Mouse (Mus musculus): Measurements from ENCODE around the gene Gm10837. TPM values are rescaled to one million over a fixed set of nuclear protein-coding genes. Genes with fewer than 3 reads are reported as not detected.

Gm10837 gene
- polyA plus RNA-seq, 1 experiment from 2014 or later = not detected

DNA sequence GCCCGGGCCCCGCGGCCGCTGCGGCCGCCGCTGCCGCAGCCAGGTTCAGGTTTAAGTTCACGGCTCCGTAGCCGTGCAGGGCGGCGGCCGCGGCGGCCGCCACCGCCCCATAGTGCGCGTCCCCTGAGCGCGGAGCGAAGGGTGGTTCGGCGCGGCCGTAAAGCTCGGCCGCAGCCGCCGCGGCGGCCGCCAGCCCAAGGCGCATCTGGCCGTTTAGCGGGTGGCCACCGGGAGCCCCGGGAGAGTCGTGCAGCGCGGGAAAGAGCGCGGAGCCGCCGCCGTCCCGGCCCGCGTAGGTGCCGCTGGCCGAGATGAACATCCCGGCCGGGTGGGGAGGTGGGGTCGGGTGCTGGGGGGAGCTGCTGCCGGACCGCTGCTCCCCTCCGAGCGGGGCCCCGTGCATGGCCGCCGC, 26.0 kb upstream of the Gm10837 start:
- peak; percentile 62 for ATAC-seq
- DNase-seq = no peak
- Histone ChIP-seq H3K9me3 (ENCODE audit: low read length) (no peaks in the 10 kb centered on the region), H3K27ac (ENCODE audit: low read depth) (no peak overlapping the region), H3K9ac (replicated peaks) (no peak overlapping the region), H3K4me2 (ENCODE audit: low read depth, low read length) (peak overlapping the region; percentile 76), H3K4me3 (ENCODE audit: low read depth, low read length) (peak overlapping the region; percentile 53), H3K4me1 (ENCODE audit: insufficient read depth) (peaks cover 12% of the 10 kb centered on the region), H3K27me3 (ENCODE audit: insufficient read depth, low read length) (peaks cover 87% of the 10 kb centered on the region), H3K36me3 (replicated peaks; ENCODE audit: insufficient read depth, low read length) (no peaks in the 10 kb centered on the region)
- TF ChIP-seq EP300 (IDR thresholded peaks at IDR 0.05; ENCODE audit: low read depth) = no peak
- no peak for TF ChIP-seq CTCF (IDR thresholded peaks at IDR 0.05; ENCODE audit: low read depth)
- under 1% methylated on average over 36 of the region's 62 CpGs for WGBS (ENCODE audit: insufficient replicate concordance)

DNA sequence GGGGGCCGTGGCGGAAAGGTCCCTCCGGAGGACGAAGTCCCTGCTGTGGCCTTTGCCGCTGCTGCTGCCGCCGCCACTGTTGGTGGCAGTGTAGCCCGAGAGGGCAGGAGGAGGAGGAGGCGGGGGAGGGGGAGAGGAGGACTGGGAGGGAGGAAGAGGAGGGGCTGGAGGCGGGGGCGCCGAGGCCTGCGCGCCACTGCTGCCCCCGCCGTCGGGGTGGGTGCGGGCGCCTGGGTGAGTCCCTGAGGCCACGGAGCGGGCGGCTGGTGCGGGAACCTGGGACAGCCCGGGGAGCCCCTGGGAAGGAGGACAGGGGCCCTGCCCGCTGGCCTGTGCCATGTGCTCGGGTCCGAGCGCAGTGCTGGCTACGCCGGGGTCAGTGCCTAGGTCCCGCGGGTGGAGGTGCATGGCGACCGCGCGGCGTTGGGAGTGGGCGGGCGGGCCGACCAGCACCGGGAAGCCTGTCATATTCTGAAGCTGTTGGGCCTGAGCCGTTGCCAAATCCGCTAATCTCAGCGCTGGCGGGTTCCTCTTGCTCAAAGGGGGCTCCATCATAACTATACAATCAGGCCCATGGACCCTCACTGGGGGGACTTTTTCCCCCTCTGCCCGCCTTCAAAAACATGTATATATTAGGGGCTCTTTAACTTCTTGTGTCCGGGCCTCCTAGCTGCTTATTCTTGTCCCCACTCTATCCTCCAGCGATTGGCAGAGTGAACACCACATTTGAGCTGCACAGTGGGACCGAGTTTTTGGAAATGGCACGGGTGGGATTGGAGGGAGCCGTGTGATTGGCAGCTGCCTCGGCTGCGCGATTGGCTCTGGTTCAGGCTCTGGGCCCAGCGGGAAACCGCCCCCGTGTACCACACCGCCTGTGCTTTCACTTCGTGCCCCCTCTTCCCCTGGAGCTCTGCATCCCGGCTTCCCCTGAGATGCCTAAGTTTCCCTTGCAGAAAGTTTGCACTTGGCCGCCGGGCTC, 25.3 kb upstream of the Gm10837 start, which contains the start of gene Zic5:
Gene Zic5, minus strand, starts transcription at position 915 of the 979 bp plus-strand sequence.
- peak within 1 kb of the TSS; percentile 53 for H3K4me3 ChIP-seq (ENCODE audit: low read depth, low read length)
- H3K36me3 ChIP-seq (replicated peaks; ENCODE audit: insufficient read depth, low read length) = no peaks in the 10 kb centered on the region
- TF ChIP-seq EP300 (IDR thresholded peaks at IDR 0.05; ENCODE audit: low read depth) (no peak), CTCF (IDR thresholded peaks at IDR 0.05; ENCODE audit: low read depth) (no peak)
- DNase-seq = no peak
- H3K4me1 ChIP-seq (ENCODE audit: insufficient read depth) = peaks cover 12% of the 10 kb centered on the region
- 2% methylated on average over 52 of the region's 62 CpGs for WGBS (ENCODE audit: insufficient replicate concordance)
- H3K27ac ChIP-seq (ENCODE audit: low read depth) = no peak within 1 kb of the TSS
- H3K27me3 ChIP-seq (ENCODE audit: insufficient read depth, low read length) = peaks cover 88% of the 10 kb centered on the region
- ATAC-seq = peak; percentile 20; the same call in 1 of the 2 replicates
- H3K9me3 ChIP-seq (ENCODE audit: low read length) = no peaks in the 10 kb centered on the region
- H3K9ac ChIP-seq (replicated peaks) = no peak within 1 kb of the TSS
- H3K4me2 ChIP-seq (ENCODE audit: low read depth, low read length) = peak within 1 kb of the TSS; percentile 76

DNA sequence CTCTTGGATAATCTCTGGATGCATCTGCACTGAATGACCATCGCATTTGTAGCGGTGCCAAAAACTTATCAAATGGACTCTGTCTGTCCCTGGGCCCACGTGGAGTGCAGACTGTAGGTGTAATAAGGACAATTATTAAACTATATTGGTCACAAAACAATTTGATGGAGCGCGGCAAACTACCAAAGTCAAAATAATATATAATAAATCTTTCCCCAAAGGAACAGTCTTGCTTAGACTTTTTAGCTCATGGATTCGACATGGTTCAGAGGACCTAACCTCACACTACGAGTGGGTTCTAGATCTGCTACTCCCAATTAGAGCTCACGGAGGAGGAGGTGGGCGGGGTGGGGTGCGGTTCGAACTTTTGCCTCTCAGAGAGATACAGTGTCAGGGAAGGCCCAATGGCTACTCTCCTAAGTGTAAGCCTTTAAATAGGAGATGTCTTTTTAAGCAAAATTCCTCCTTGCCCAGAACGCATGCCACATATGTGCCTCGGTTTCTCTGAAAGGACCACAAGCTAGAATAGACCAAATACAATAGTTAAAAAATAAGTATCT, 24.4 kb upstream of the Gm10837 start:
- Histone ChIP-seq H3K9ac (replicated peaks) (no peak overlapping the region), H3K4me3 (ENCODE audit: low read depth, low read length) (peak overlapping the region; percentile 53; the same call in 1 of the 2 replicates), H3K27ac (ENCODE audit: low read depth) (no peak overlapping the region), H3K27me3 (ENCODE audit: insufficient read depth, low read length) (peaks cover 93% of the 10 kb centered on the region), H3K4me2 (ENCODE audit: low read depth, low read length) (peak overlapping the region; percentile 76; the same call in 1 of the 2 replicates), H3K9me3 (ENCODE audit: low read length) (no peaks in the 10 kb centered on the region), H3K36me3 (replicated peaks; ENCODE audit: insufficient read depth, low read length) (no peaks in the 10 kb centered on the region), H3K4me1 (ENCODE audit: insufficient read depth) (peaks cover 12% of the 10 kb centered on the region)
- no peak for ATAC-seq
- TF ChIP-seq CTCF (IDR thresholded peaks at IDR 0.05; ENCODE audit: low read depth) = no peak
- TF ChIP-seq EP300 (IDR thresholded peaks at IDR 0.05; ENCODE audit: low read depth) = no peak
- no peak for DNase-seq
- 20% methylated on average over 13 of the region's 13 CpGs for WGBS (ENCODE audit: insufficient replicate concordance)

DNA sequence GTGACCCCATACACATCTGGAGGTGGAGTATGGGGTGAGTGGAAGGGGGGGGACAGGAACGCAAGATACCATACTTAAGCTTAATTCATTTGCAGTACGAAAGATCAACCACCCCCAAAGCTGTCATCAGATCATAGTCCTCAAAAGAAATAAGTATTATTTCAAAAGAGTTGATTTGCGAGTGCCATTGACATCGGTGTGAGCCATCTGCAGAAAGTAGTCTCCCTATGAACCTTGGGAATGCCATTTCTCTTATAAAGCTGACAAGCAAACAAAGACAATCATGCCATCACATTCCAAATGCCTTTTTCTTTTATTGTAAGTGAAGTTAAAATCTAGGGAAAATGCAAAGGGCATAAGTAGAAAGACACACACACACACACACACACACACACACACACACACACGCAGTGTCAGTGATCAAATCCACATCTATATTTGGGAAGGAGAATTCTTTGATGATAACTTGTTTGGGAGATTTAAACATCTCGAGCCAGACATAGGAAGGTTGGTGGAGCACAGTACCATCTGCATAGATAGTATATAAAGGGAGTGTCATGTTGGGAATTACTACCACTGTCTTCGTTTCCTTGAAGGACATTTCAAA, 23.5 kb upstream of the Gm10837 start:
- H3K4me3 ChIP-seq (ENCODE audit: low read depth, low read length) = no peak overlapping the region
- no peak for ATAC-seq
- WGBS (ENCODE audit: insufficient replicate concordance) = 54% methylated on average over 7 of the region's 7 CpGs
- no peaks in the 10 kb centered on the region for H3K9me3 ChIP-seq (ENCODE audit: low read length)
- H3K4me2 ChIP-seq (ENCODE audit: low read depth, low read length) = no peak overlapping the region
- peaks cover 12% of the 10 kb centered on the region for H3K4me1 ChIP-seq (ENCODE audit: insufficient read depth)
- H3K27ac ChIP-seq (ENCODE audit: low read depth) = no peak overlapping the region
- H3K9ac ChIP-seq (replicated peaks) = no peak overlapping the region
- H3K36me3 ChIP-seq (replicated peaks; ENCODE audit: insufficient read depth, low read length) = no peaks in the 10 kb centered on the region
- no peak for DNase-seq
- TF ChIP-seq CTCF (IDR thresholded peaks at IDR 0.05; ENCODE audit: low read depth) (no peak), EP300 (IDR thresholded peaks at IDR 0.05; ENCODE audit: low read depth) (no peak)
- peaks cover 98% of the 10 kb centered on the region for H3K27me3 ChIP-seq (ENCODE audit: insufficient read depth, low read length)

DNA sequence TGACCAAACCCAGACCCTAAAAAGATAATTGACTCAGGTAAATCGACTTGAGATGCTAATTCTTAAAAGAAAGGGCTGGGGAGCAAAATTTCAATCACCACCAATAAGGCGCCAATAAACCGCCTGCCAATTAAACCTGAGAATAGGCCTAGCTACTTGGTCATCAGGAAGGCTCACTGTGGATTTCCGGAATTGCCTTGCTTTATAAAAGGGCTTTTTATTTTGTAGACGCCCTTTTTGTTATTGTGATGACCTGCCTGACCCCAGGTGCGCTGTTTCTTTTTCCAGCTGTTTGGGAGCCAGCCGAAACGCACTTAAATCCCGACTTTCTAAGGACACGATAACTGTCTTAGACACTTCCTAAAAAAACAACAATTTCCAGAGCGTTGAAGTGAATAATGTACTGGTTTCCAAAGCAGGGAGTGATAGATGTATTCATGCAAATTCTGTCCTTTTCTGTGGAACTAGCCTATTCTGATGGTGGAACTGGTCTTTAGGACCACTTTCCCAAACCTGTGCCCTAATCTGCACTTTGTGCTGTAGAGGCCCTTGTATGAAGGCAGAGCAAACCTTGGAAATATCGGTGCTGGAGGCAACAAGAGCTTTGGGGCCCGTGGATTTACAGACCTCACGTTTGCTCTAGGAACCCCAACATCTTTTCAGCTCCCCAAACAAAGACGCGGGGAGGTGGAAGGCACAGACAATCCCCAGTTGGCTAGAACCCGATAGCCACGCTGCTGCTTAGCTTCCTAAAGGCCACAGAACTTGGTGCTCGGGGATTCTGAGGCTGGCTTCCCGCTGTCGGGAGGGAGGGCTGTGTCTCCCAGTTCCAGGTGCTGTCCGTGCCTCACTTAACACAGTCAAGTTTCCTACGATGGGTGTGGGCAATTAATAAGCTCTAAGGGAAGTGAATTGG, 22.2 kb upstream of the Gm10837 start:
- Histone ChIP-seq H3K4me2 (ENCODE audit: low read depth, low read length) (no peak overlapping the region), H3K9ac (replicated peaks) (no peak overlapping the region), H3K4me1 (ENCODE audit: insufficient read depth) (peaks cover 11% of the 10 kb centered on the region), H3K27me3 (ENCODE audit: insufficient read depth, low read length) (peaks cover 98% of the 10 kb centered on the region), H3K27ac (ENCODE audit: low read depth) (no peak overlapping the region), H3K4me3 (ENCODE audit: low read depth, low read length) (no peak overlapping the region), H3K36me3 (replicated peaks; ENCODE audit: insufficient read depth, low read length) (no peaks in the 10 kb centered on the region), H3K9me3 (ENCODE audit: low read length) (no peaks in the 10 kb centered on the region)
- ATAC-seq (no peak), DNase-seq (no peak)
- no peak for TF ChIP-seq CTCF (IDR thresholded peaks at IDR 0.05; ENCODE audit: low read depth)
- TF ChIP-seq EP300 (IDR thresholded peaks at IDR 0.05; ENCODE audit: low read depth) = no peak
- 4% methylated on average over 23 of the region's 23 CpGs for WGBS (ENCODE audit: insufficient replicate concordance)

Data from liver, postnatal 0 days (tissue).